Mouse (Mus musculus) gonadal fat pad, adult 2 months (tissue): ENCODE data around the gene Ccdc85b. TPM values are rescaled to one million over a fixed set of nuclear protein-coding genes. Genes with fewer than 3 reads are reported as not detected.

Experiments
- polyA plus RNA-seq: library from polyadenylated mRNA; depleted of rRNA; stranded (reverse); fragments of >200 nt; gene quantifications from 2 replicates; pipeline ENCODE4 v1.2.3, GENCODE M21; 2012; rRNA removed

Ccdc85b gene
- polyA plus RNA-seq, 1 experiment, result 5.6 TPM

Other genes starting within 250 kb of the Ccdc85b start
- gene Pacs1, start 184.8 kb downstream of the Ccdc85b start, polyA plus RNA-seq, result 21.8 and 27.9 TPM in 2 replicates
- 61.2 and 82.0 TPM in 2 replicates for gene Sf3b2, start 162.4 kb downstream of the Ccdc85b start, polyA plus RNA-seq
- gene Gal3st3, start 159.6 kb downstream of the Ccdc85b start, polyA plus RNA-seq, result 1.4 and 3.3 TPM in 2 replicates
- 0.08 and 0.46 TPM in 2 replicates for gene Catsper1, start 122.2 kb downstream of the Ccdc85b start, polyA plus RNA-seq
- gene Cst6, start 108.3 kb downstream of the Ccdc85b start, polyA plus RNA-seq, result 6.6 and 17.1 TPM in 2 replicates
- gene Eif1ad, start 91.2 kb downstream of the Ccdc85b start, polyA plus RNA-seq, result 19.9 and 20.4 TPM in 2 replicates
- 87.8 and 125 TPM in 2 replicates for gene Banf1, start 90.7 kb downstream of the Ccdc85b start, polyA plus RNA-seq
- 18.1 and 33.3 TPM in 2 replicates for gene Sart1, start 69.2 kb downstream of the Ccdc85b start, polyA plus RNA-seq
- gene Tsga10ip, start 55.4 kb downstream of the Ccdc85b start, polyA plus RNA-seq, result 1.9 and 2.0 TPM in 2 replicates
- gene Drap1, start 32.9 kb downstream of the Ccdc85b start, polyA plus RNA-seq, result 136 and 167 TPM in 2 replicates
- 65.9 and 73.9 TPM in 2 replicates for gene AI837181, start 32.8 kb downstream of the Ccdc85b start, polyA plus RNA-seq
- 0.24 and 0.38 TPM in 2 replicates for gene Fosl1, start 10.3 kb downstream of the Ccdc85b start, polyA plus RNA-seq
- gene Fibp, start 2.7 kb upstream of the Ccdc85b start, polyA plus RNA-seq, result 126 and 132 TPM in 2 replicates
- 2.2 and 2.3 TPM in 2 replicates for gene Ctsw, start 10.6 kb upstream of the Ccdc85b start, polyA plus RNA-seq
- 73.5 and 79.0 TPM in 2 replicates for gene Efemp2, start 16.1 kb upstream of the Ccdc85b start, polyA plus RNA-seq
- 77.2 and 85.6 TPM in 2 replicates for gene Mus81, start 30.5 kb upstream of the Ccdc85b start, polyA plus RNA-seq
- 410 and 421 TPM in 2 replicates for gene Cfl1, start 32.6 kb upstream of the Ccdc85b start, polyA plus RNA-seq
- 1.9 and 3.0 TPM in 2 replicates for gene 1700020D05Rik, start 45.9 kb upstream of the Ccdc85b start, polyA plus RNA-seq
- gene Snx32, start 52.6 kb upstream of the Ccdc85b start, polyA plus RNA-seq, result 20.9 and 25.6 TPM in 2 replicates
- gene Ovol1, start 102.8 kb upstream of the Ccdc85b start, polyA plus RNA-seq, result 2.4 and 3.5 TPM in 2 replicates
- 10.0 and 12.0 TPM in 2 replicates for gene Ap5b1, start 110.1 kb upstream of the Ccdc85b start, polyA plus RNA-seq
- 42.2 and 49.4 TPM in 2 replicates for gene Rnaseh2c, start 144.0 kb upstream of the Ccdc85b start, polyA plus RNA-seq
- gene Kat5, start 152.3 kb upstream of the Ccdc85b start, polyA plus RNA-seq, result 55.3 and 63.6 TPM in 2 replicates
- 66.8 and 81.8 TPM in 2 replicates for gene Rela, start 179.6 kb upstream of the Ccdc85b start, polyA plus RNA-seq
- gene Sipa1, start 205.8 kb upstream of the Ccdc85b start, polyA plus RNA-seq, result 36.3 and 45.7 TPM in 2 replicates
- gene Map3k11, start 230.8 kb upstream of the Ccdc85b start, polyA plus RNA-seq, result 50.6 and 52.8 TPM in 2 replicates
- 80.2 and 87.4 TPM in 2 replicates for gene Pcnx3, start 231.0 kb upstream of the Ccdc85b start, polyA plus RNA-seq
- gene Kcnk7, start 246.5 kb upstream of the Ccdc85b start, polyA plus RNA-seq, result 0.33 and 0.36 TPM in 2 replicates